Mouse (Mus musculus): ENCODE measurements around the gene Zfp423. TPM values are rescaled to one million over a fixed set of nuclear protein-coding genes. Genes with fewer than 3 reads are reported as not detected.

Zfp423 gene
- total RNA-seq, 2 experiments from 2014 or later: 28.3 to 34.8 TPM

- peak; percentile 68 for DNase-seq
- intact Hi-C loops (cut with DNase I): no loop called here
These were observed 140.9 kb downstream of the Zfp423 start for GRCm38 (mm10) chr8:87818506-87818905.

GRCm38 (mm10) chr8:87816141-87816540 lies 143.3 kb downstream of the Zfp423 start:
- peak; percentile 82 for DNase-seq
- intact Hi-C loops (cut with DNase I): no loop called here

- DNase-seq: peak; percentile 63
- intact Hi-C loops (cut with DNase I): no loop called here
These were observed 146.7 kb downstream of the Zfp423 start for GRCm38 (mm10) chr8:87812661-87813060.

- no peak for DNase-seq
- intact Hi-C loops (cut with DNase I): no loop called here
These were observed 147.3 kb downstream of the Zfp423 start for GRCm38 (mm10) chr8:87812069-87812449.

GRCm38 (mm10) chr8:87811399-87812068 lies 147.9 kb downstream of the Zfp423 start:
- DNase-seq: peak; percentile 95
- intact Hi-C loops (cut with DNase I): no loop called here

- intact Hi-C loops (cut with DNase I): no loop called here
- no peak for DNase-seq
These were observed 148.6 kb downstream of the Zfp423 start for GRCm38 (mm10) chr8:87810771-87811170.

GRCm38 (mm10) chr8:87804327-87804900 lies 155.0 kb downstream of the Zfp423 start:
- peak; percentile 50 for DNase-seq
- intact Hi-C loops (cut with DNase I): no loop called here

- no peak for DNase-seq
- intact Hi-C loops (cut with DNase I): no loop called here
These were observed 156.0 kb downstream of the Zfp423 start for GRCm38 (mm10) chr8:87803437-87803836.

- DNase-seq: no peak
- intact Hi-C loops (cut with DNase I): no loop called here
These were observed 156.8 kb downstream of the Zfp423 start for GRCm38 (mm10) chr8:87802571-87802970.

GRCm38 (mm10) chr8:87800121-87800520 lies 159.3 kb downstream of the Zfp423 start:
- intact Hi-C loops (cut with DNase I): no loop called here
- DNase-seq: no peak

GRCm38 (mm10) chr8:87796234-87796633 lies 163.2 kb downstream of the Zfp423 start:
- intact Hi-C loops (cut with DNase I): no loop called here
- peak; percentile 59 for DNase-seq

- DNase-seq: no peak
- intact Hi-C loops (cut with DNase I): no loop called here
These were observed 164.8 kb downstream of the Zfp423 start for GRCm38 (mm10) chr8:87794639-87795038.

- intact Hi-C loops (cut with DNase I): no loop called here
- no peak for DNase-seq
These were observed 168.3 kb downstream of the Zfp423 start for GRCm38 (mm10) chr8:87791103-87791502.

- no peak for DNase-seq
- intact Hi-C loops (cut with DNase I): no loop called here
These were observed 174.6 kb downstream of the Zfp423 start for GRCm38 (mm10) chr8:87784641-87785439.

- intact Hi-C loops (cut with DNase I): no loop called here
These were observed 175.2 kb downstream of the Zfp423 start for GRCm38 (mm10) chr8:87784227-87784626.

GRCm38 (mm10) chr8:87783198-87783597 lies 176.2 kb downstream of the Zfp423 start:
- DNase-seq: no peak
- intact Hi-C loops (cut with DNase I): no loop called here

More at GRCm38 (mm10) chr8:87784227-87784626, 175.2 kb downstream of the Zfp423 start:
- no peak for DNase-seq

GRCm38 (mm10) chr8:87777586-87777985 lies 181.8 kb downstream of the Zfp423 start:
- intact Hi-C loops (cut with DNase I): no loop called here
- DNase-seq: no peak

- intact Hi-C loops (cut with DNase I): no loop called here
- no peak for DNase-seq
These were observed 183.5 kb downstream of the Zfp423 start for GRCm38 (mm10) chr8:87775889-87776288.

GRCm38 (mm10) chr8:87774966-87775365 lies 184.4 kb downstream of the Zfp423 start:
- intact Hi-C loops (cut with DNase I): no loop called here
- DNase-seq: no peak

GRCm38 (mm10) chr8:87772894-87773502 lies 186.4 kb downstream of the Zfp423 start:
- intact Hi-C loops (cut with DNase I): no loop called here
- no peak for DNase-seq

GRCm38 (mm10) chr8:87767882-87768281 lies 191.5 kb downstream of the Zfp423 start:
- intact Hi-C loops (cut with DNase I): no loop called here
- no peak for DNase-seq
